9 mouse cellular contexts compared by ENCODE assay signal in the genomic region with DNA sequence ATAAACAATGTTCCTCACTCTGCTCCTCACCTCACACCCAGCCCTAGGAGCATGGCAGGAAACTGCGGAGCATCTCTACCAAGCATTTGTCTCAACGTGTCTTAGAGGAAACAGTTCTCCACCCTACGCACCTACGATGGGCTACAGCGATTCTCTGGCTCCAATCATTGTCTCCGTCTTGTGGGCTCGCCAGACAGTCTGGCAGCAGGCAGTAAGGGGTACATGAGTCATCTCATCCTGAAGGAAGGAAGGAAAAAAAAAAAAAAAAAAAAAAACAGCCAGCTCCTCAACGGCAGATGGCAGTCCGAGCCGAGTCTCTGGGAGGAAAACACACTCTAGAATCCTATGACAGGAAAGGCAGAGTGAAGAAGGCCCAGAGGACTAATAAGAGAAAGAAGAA.
DNase-seq lines count a peak whose midpoint lies in the region; ATAC-seq and TF ChIP-seq lines count a peak whose summit lies in the region.
"Had no signal": no experiment of that assay in that cellular context is flagged by ENCODE, and none has a peak within 500 bp of the region (broad histone marks: within the 10 kb centered on the region; RNA-seq: fewer than 3 reads in every experiment).

No protein-coding gene starts in this region.

- no peak for DNase-seq in frontal cortex, postnatal 14 days (ENCODE audit: low spot score in 2 of 2)
- no peak for DNase-seq in neural tube, embryonic 11.5 days (ENCODE audit: low spot score)
- no peak for DNase-seq in neural tube, embryonic 10.5 days (ENCODE audit: extremely low spot score, low spot score)
- peak; percentile 17 for DNase-seq in left cerebral cortex, adult 11 months (ENCODE audit: low spot score)
- no peak for DNase-seq in stomach, postnatal 0 days (ENCODE audit: low spot score)
- DNase-seq in liver, postnatal 0 days, result no peak
- DNase-seq in gastrocnemius, postnatal 14 days, result no peak

- H3K9ac ChIP-seq in neural tube, embryonic 11.5 days (ENCODE audit: low read length), result no peak overlapping the region
- no peak overlapping the region for H3K9ac ChIP-seq in stomach, postnatal 0 days (ENCODE audit: low read length)
- no peak overlapping the region for H3K9ac ChIP-seq in liver, postnatal 0 days (replicated peaks)

- WGBS in neural tube, embryonic 11.5 days, result 76% methylated on average over 10 of the region's 10 CpGs
- 34% methylated on average over 10 of the region's 10 CpGs for WGBS in stomach, postnatal 0 days
- WGBS in liver, postnatal 0 days (ENCODE audit: insufficient replicate concordance), result 64% methylated on average over 10 of the region's 10 CpGs

- intact Hi-C loops in gastrocnemius, postnatal 14 days (cut with DNase I; ENCODE audit: low total_unique reads), result no loop called here

- no peaks in the 10 kb centered on the region for H3K27me3 ChIP-seq in neural tube, embryonic 11.5 days (ENCODE audit: control insufficient read depth, insufficient read depth, low read length)
- H3K27me3 ChIP-seq in stomach, postnatal 0 days (ENCODE audit: control insufficient read depth, insufficient read depth, low read length), result no peaks in the 10 kb centered on the region
- no peaks in the 10 kb centered on the region for H3K27me3 ChIP-seq in liver, postnatal 0 days (ENCODE audit: insufficient read depth, low read length)

- no peaks in the 10 kb centered on the region for H3K4me1 ChIP-seq in neural tube, embryonic 11.5 days (ENCODE audit: control insufficient read depth, insufficient read depth, low read length)
- no peaks in the 10 kb centered on the region for H3K4me1 ChIP-seq in stomach, postnatal 0 days (replicated peaks; ENCODE audit: control insufficient read depth, insufficient read depth)
- H3K4me1 ChIP-seq in liver, postnatal 0 days (ENCODE audit: insufficient read depth), result peaks cover 5% of the 10 kb centered on the region; the same call in 1 of the 2 replicates

- H3K27ac ChIP-seq in neural tube, embryonic 11.5 days (ENCODE audit: low read depth, low read length), result peak overlapping the region; percentile 10; the same call in 1 of the 2 replicates
- no peak overlapping the region for H3K27ac ChIP-seq in stomach, postnatal 0 days (replicated peaks)
- H3K27ac ChIP-seq in liver, postnatal 0 days (ENCODE audit: low read depth), result no peak overlapping the region
- H3K27ac ChIP-seq: macrophage had no signal

- peak; percentile 94 for ATAC-seq in frontal cortex, adult (ENCODE audit: low TSS enrichment)
- no peak for ATAC-seq in neural tube, embryonic 11.5 days (ENCODE audit: insufficient read depth, low FRiP score, low TSS enrichment)
- ATAC-seq in stomach, postnatal 0 days (ENCODE audit: low FRiP score, low TSS enrichment), result no peak; the same call in 1 of the 2 replicates
- no peak for ATAC-seq in liver, postnatal 0 days

- no peak for TF ChIP-seq EP300 in stomach, postnatal 0 days (optimal IDR thresholded peaks at IDR 0.05)
- no peak for TF ChIP-seq EP300 in liver, postnatal 0 days (IDR thresholded peaks at IDR 0.05; ENCODE audit: low read depth)

- H3K9me3 ChIP-seq in neural tube, embryonic 11.5 days (ENCODE audit: control insufficient read depth, low read length), result no peaks in the 10 kb centered on the region
- no peaks in the 10 kb centered on the region for H3K9me3 ChIP-seq in stomach, postnatal 0 days (ENCODE audit: control insufficient read depth, low read length)
- no peaks in the 10 kb centered on the region for H3K9me3 ChIP-seq in liver, postnatal 0 days (ENCODE audit: low read length)

- TF ChIP-seq CTCF in stomach, postnatal 0 days (IDR thresholded peaks at IDR 0.05; ENCODE audit: low read depth), result peak; percentile 61
- no peak for TF ChIP-seq CTCF in liver, postnatal 0 days (IDR thresholded peaks at IDR 0.05; ENCODE audit: low read depth)

- H3K4me3 ChIP-seq in neural tube, embryonic 11.5 days (ENCODE audit: low read depth, low read length), result no peak overlapping the region
- no peak overlapping the region for H3K4me3 ChIP-seq in stomach, postnatal 0 days (ENCODE audit: low read depth, low read length)
- no peak overlapping the region for H3K4me3 ChIP-seq in liver, postnatal 0 days (ENCODE audit: low read depth, low read length)

- no peaks in the 10 kb centered on the region for H3K36me3 ChIP-seq in neural tube, embryonic 11.5 days (ENCODE audit: control insufficient read depth, insufficient read depth, low read length)
- no peaks in the 10 kb centered on the region for H3K36me3 ChIP-seq in stomach, postnatal 0 days (ENCODE audit: control insufficient read depth, insufficient read depth, low read length)
- H3K36me3 ChIP-seq in liver, postnatal 0 days (replicated peaks; ENCODE audit: insufficient read depth, low read length), result no peaks in the 10 kb centered on the region

- no peak overlapping the region for H3K4me2 ChIP-seq in neural tube, embryonic 11.5 days (ENCODE audit: low read depth)
- no peak overlapping the region for H3K4me2 ChIP-seq in stomach, postnatal 0 days (replicated peaks; ENCODE audit: low read depth)
- no peak overlapping the region for H3K4me2 ChIP-seq in liver, postnatal 0 days (ENCODE audit: low read depth, low read length)
